Mouse (Mus musculus): ENCODE measurements at regions not wholly inside any gene's neighbourhood (a gene's known extent, or its start where the extent isn't known, plus 50 kb on each side); places are given as distances from the start of the nearest gene placed in this dataset.
A peak's percentile ranks its signal among the peaks of the same experiment; 100 is the strongest.

GRCm38 (mm10) chr12:16232051-16232450 is 378.7 kb downstream of the Lpin1 start:
- H3K27me3 ChIP-seq (ENCODE audit: control insufficient read depth, insufficient read depth, low read length): no peaks in the 10 kb centered on the region; the same call in 1 of the 2 replicates

GRCm38 (mm10) chr12:16231093-16231492 is 379.7 kb downstream of the Lpin1 start:
- Histone ChIP-seq H3K4me1 (ENCODE audit: control insufficient read depth, insufficient read depth, low read length) (0 out of 2 replicates have a peak, but pooled peaks cover 3% of the 10 kb centered on the region), H3K4me3 (replicated peaks; ENCODE audit: insufficient read depth, low read depth, low read length) (no peak overlapping the region), H3K27ac (ENCODE audit: insufficient read depth, low read length) (no peak overlapping the region), H3K27me3 (ENCODE audit: control insufficient read depth, insufficient read depth, low read length) (no peaks in the 10 kb centered on the region; the same call in 1 of the 2 replicates)
- WGBS: 88% methylated on average over 2 of the region's 2 CpGs
- no peak for TF ChIP-seq POLR2A (IDR thresholded peaks at IDR 0.05; ENCODE audit: borderline replicate concordance, insufficient read depth, low read length)
- no peak for TF ChIP-seq CTCF (IDR thresholded peaks at IDR 0.05; ENCODE audit: borderline replicate concordance, insufficient read depth, low read depth, low read length)
- DNase-seq: no peak

More at GRCm38 (mm10) chr12:16232051-16232450, 378.7 kb downstream of the Lpin1 start:
- WGBS: 9% methylated on average over 2 of the region's 2 CpGs
- Histone ChIP-seq H3K4me1 (ENCODE audit: control insufficient read depth, insufficient read depth, low read length) (peaks cover 3% of the 10 kb centered on the region; the same call in 1 of the 2 replicates), H3K4me3 (replicated peaks; ENCODE audit: insufficient read depth, low read depth, low read length) (no peak overlapping the region), H3K27ac (ENCODE audit: insufficient read depth, low read length) (no peak overlapping the region)
- peak in 1 of 2 experiments; percentile 32 for DNase-seq
- TF ChIP-seq CTCF (IDR thresholded peaks at IDR 0.05; ENCODE audit: borderline replicate concordance, insufficient read depth, low read depth, low read length) (no peak), POLR2A (IDR thresholded peaks at IDR 0.05; ENCODE audit: borderline replicate concordance, insufficient read depth, low read length) (no peak)

- H3K4me3 ChIP-seq (replicated peaks; ENCODE audit: insufficient read depth, low read depth, low read length): no peak overlapping the region
- no peaks in the 10 kb centered on the region for H3K4me1 ChIP-seq (ENCODE audit: control insufficient read depth, insufficient read depth, low read length)
- TF ChIP-seq POLR2A (IDR thresholded peaks at IDR 0.05; ENCODE audit: borderline replicate concordance, insufficient read depth, low read length) (no peak), CTCF (IDR thresholded peaks at IDR 0.05; ENCODE audit: borderline replicate concordance, insufficient read depth, low read depth, low read length) (no peak)
- WGBS: 96% methylated on average over 2 of the region's 2 CpGs
- no peak overlapping the region for H3K27ac ChIP-seq (ENCODE audit: insufficient read depth, low read length)
- DNase-seq: no peak
- no peaks in the 10 kb centered on the region; the same call in 1 of the 2 replicates for H3K27me3 ChIP-seq (ENCODE audit: control insufficient read depth, insufficient read depth, low read length)
Measured at GRCm38 (mm10) chr12:16225428-16225827, 385.3 kb downstream of the Lpin1 start.

- Histone ChIP-seq H3K4me1 (ENCODE audit: control insufficient read depth, insufficient read depth, low read length) (no peaks in the 10 kb centered on the region), H3K27ac (ENCODE audit: insufficient read depth, low read length) (no peak overlapping the region), H3K27me3 (ENCODE audit: control insufficient read depth, insufficient read depth, low read length) (no peaks in the 10 kb centered on the region; the same call in 1 of the 2 replicates), H3K4me3 (replicated peaks; ENCODE audit: insufficient read depth, low read depth, low read length) (no peak overlapping the region)
- DNase-seq: peak; percentile 28 to 70
- WGBS: 21% methylated on average over 9 of the region's 9 CpGs
- no peak for TF ChIP-seq CTCF (IDR thresholded peaks at IDR 0.05; ENCODE audit: borderline replicate concordance, insufficient read depth, low read depth, low read length)
- no peak for TF ChIP-seq POLR2A (IDR thresholded peaks at IDR 0.05; ENCODE audit: borderline replicate concordance, insufficient read depth, low read length)
Measured at GRCm38 (mm10) chr12:16222836-16223450, 387.8 kb downstream of the Lpin1 start.

- H3K27me3 ChIP-seq (ENCODE audit: control insufficient read depth, insufficient read depth, low read length): no peaks in the 10 kb centered on the region; the same call in 1 of the 2 replicates
- DNase-seq: no peak
- TF ChIP-seq POLR2A (IDR thresholded peaks at IDR 0.05; ENCODE audit: borderline replicate concordance, insufficient read depth, low read length): no peak
- TF ChIP-seq CTCF (IDR thresholded peaks at IDR 0.05; ENCODE audit: borderline replicate concordance, insufficient read depth, low read depth, low read length): no peak
- H3K4me3 ChIP-seq (replicated peaks; ENCODE audit: insufficient read depth, low read depth, low read length): no peak overlapping the region
- H3K27ac ChIP-seq (ENCODE audit: insufficient read depth, low read length): no peak overlapping the region
- H3K4me1 ChIP-seq (ENCODE audit: control insufficient read depth, insufficient read depth, low read length): no peaks in the 10 kb centered on the region
Measured at GRCm38 (mm10) chr12:16222205-16222604, 388.6 kb downstream of the Lpin1 start.

- H3K4me3 ChIP-seq (replicated peaks; ENCODE audit: insufficient read depth, low read depth, low read length): no peak overlapping the region
- H3K4me1 ChIP-seq (ENCODE audit: control insufficient read depth, insufficient read depth, low read length): no peaks in the 10 kb centered on the region
- H3K27me3 ChIP-seq (ENCODE audit: control insufficient read depth, insufficient read depth, low read length): no peaks in the 10 kb centered on the region; the same call in 1 of the 2 replicates
- no peak overlapping the region for H3K27ac ChIP-seq (ENCODE audit: insufficient read depth, low read length)
- WGBS: 41% methylated on average over 1 of the region's 1 CpGs
- DNase-seq: no peak
- TF ChIP-seq CTCF (IDR thresholded peaks at IDR 0.05; ENCODE audit: borderline replicate concordance, insufficient read depth, low read depth, low read length) (no peak), POLR2A (IDR thresholded peaks at IDR 0.05; ENCODE audit: borderline replicate concordance, insufficient read depth, low read length) (no peak)
Measured at GRCm38 (mm10) chr12:16221142-16221541, 389.6 kb downstream of the Lpin1 start.

GRCm38 (mm10) chr12:16220561-16220960 is 390.2 kb downstream of the Lpin1 start:
- Histone ChIP-seq H3K4me1 (ENCODE audit: control insufficient read depth, insufficient read depth, low read length) (no peaks in the 10 kb centered on the region), H3K4me3 (replicated peaks; ENCODE audit: insufficient read depth, low read depth, low read length) (no peak overlapping the region), H3K27me3 (ENCODE audit: control insufficient read depth, insufficient read depth, low read length) (no peaks in the 10 kb centered on the region; the same call in 1 of the 2 replicates), H3K27ac (ENCODE audit: insufficient read depth, low read length) (no peak overlapping the region)
- TF ChIP-seq CTCF (IDR thresholded peaks at IDR 0.05; ENCODE audit: borderline replicate concordance, insufficient read depth, low read depth, low read length) (no peak), POLR2A (IDR thresholded peaks at IDR 0.05; ENCODE audit: borderline replicate concordance, insufficient read depth, low read length) (no peak)
- no peak for DNase-seq
- 97% methylated on average over 3 of the region's 3 CpGs for WGBS

GRCm38 (mm10) chr12:16218906-16219305 is 391.9 kb downstream of the Lpin1 start:
- H3K4me3 ChIP-seq (replicated peaks; ENCODE audit: insufficient read depth, low read depth, low read length): no peak overlapping the region
- TF ChIP-seq CTCF (IDR thresholded peaks at IDR 0.05; ENCODE audit: borderline replicate concordance, insufficient read depth, low read depth, low read length): no peak
- TF ChIP-seq POLR2A (IDR thresholded peaks at IDR 0.05; ENCODE audit: borderline replicate concordance, insufficient read depth, low read length): no peak
- H3K4me1 ChIP-seq (ENCODE audit: control insufficient read depth, insufficient read depth, low read length): no peaks in the 10 kb centered on the region
- no peak for DNase-seq
- no peaks in the 10 kb centered on the region; the same call in 1 of the 2 replicates for H3K27me3 ChIP-seq (ENCODE audit: control insufficient read depth, insufficient read depth, low read length)
- no peak overlapping the region for H3K27ac ChIP-seq (ENCODE audit: insufficient read depth, low read length)
- WGBS: 96% methylated on average over 4 of the region's 4 CpGs
